Mouse (Mus musculus): ENCODE results near the gene Vnn3. TPM values are rescaled to one million over a fixed set of nuclear protein-coding genes. Genes with fewer than 3 reads are reported as not detected.

The Vnn3 gene
- polyA plus RNA-seq, 1 experiment from 2014 or later, result 0.31 TPM

Other genes starting within 250 kb of the Vnn3 start
- 152 and 178 TPM in 2 replicates for gene Rps12, start 64.2 kb upstream of the Vnn3 start, polyA plus RNA-seq (2015; fragmentation: Nextera tagmentation; extraction: Ambion mirVana)
- gene Slc18b1, start 54.5 kb upstream of the Vnn3 start, polyA plus RNA-seq (2015; fragmentation: Nextera tagmentation; extraction: Ambion mirVana), result 15.4 and 18.3 TPM in 2 replicates
- 2.0 and 2.9 TPM in 2 replicates for gene Vnn1, start 43.2 kb downstream of the Vnn3 start, polyA plus RNA-seq (2015; fragmentation: Nextera tagmentation; extraction: Ambion mirVana)
- gene Taar1, start 68.9 kb downstream of the Vnn3 start, polyA plus RNA-seq (2015; fragmentation: Nextera tagmentation; extraction: Ambion mirVana), result not detected in 2 replicates
- gene Taar2, start 87.1 kb downstream of the Vnn3 start, polyA plus RNA-seq (2015; fragmentation: Nextera tagmentation; extraction: Ambion mirVana), result 0.30 and 0.31 TPM in 2 replicates
- gene Taar3, start 98.1 kb downstream of the Vnn3 start, polyA plus RNA-seq (2015; fragmentation: Nextera tagmentation; extraction: Ambion mirVana), result not detected in 2 replicates
- not detected in 2 replicates for gene Taar4, start 109.0 kb downstream of the Vnn3 start, polyA plus RNA-seq (2015; fragmentation: Nextera tagmentation; extraction: Ambion mirVana)
- not detected in 2 replicates for gene Taar5, start 119.2 kb downstream of the Vnn3 start, polyA plus RNA-seq (2015; fragmentation: Nextera tagmentation; extraction: Ambion mirVana)
- not detected in 2 replicates for gene Taar6, start 134.2 kb downstream of the Vnn3 start, polyA plus RNA-seq (2015; fragmentation: Nextera tagmentation; extraction: Ambion mirVana)
- not detected in 2 replicates for gene Taar7a, start 142.0 kb downstream of the Vnn3 start, polyA plus RNA-seq (2015; fragmentation: Nextera tagmentation; extraction: Ambion mirVana)
- gene Taar7b, start 148.5 kb downstream of the Vnn3 start, polyA plus RNA-seq (2015; fragmentation: Nextera tagmentation; extraction: Ambion mirVana), result not detected in 2 replicates
- gene Taar7d, start 175.8 kb downstream of the Vnn3 start, polyA plus RNA-seq (2015; fragmentation: Nextera tagmentation; extraction: Ambion mirVana), result not detected in 2 replicates
- gene Taar7e, start 186.2 kb downstream of the Vnn3 start, polyA plus RNA-seq (2015; fragmentation: Nextera tagmentation; extraction: Ambion mirVana), result not detected in 2 replicates
- not detected in 2 replicates for gene Taar7f, start 198.0 kb downstream of the Vnn3 start, polyA plus RNA-seq (2015; fragmentation: Nextera tagmentation; extraction: Ambion mirVana)
- gene Taar8a, start 225.0 kb downstream of the Vnn3 start, polyA plus RNA-seq (2015; fragmentation: Nextera tagmentation; extraction: Ambion mirVana), result not detected in 2 replicates
- gene Taar8b, start 240.8 kb downstream of the Vnn3 start, polyA plus RNA-seq (2015; fragmentation: Nextera tagmentation; extraction: Ambion mirVana), result not detected in 2 replicates

All from stomach, embryonic 16.5 days (tissue).